In the genomic region with DNA sequence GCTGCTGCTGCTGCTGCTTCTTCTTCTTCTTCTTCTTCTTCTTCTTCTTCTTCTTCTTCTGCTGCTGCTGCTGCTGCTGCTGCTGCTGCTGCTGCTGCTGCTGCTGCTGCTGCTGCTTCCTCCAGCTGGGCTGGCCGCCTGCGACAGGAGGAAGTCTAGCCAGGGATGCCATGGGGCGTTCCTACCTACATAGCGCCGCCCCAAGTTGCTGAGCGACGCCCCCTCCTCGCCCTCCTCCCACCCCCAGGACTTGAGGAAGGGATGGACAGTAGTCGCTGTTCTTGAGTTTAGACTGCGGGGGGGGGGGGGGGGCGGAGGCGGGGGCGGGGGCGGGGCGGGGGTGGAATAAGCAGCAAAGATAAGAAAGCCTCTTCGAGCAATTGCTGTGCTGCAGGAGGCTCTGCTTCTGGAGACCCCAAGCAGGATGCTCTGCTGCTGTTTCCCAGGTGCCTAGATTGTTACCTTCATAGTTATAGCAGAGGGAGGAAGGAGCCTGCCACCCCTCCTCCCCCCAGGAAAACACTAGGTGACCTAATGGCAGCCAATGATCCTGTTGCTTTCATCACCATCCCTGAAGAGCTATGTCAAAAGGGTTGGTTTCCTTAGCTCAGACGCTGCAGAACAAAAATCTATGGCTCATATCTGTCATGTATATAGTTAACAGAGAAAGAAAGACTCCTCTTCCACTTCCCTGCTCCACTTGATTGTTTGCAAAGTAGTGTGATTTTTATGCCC, we compare ENCODE assay signal across 8 mouse cellular contexts. TPM values are rescaled to one million over a fixed set of nuclear protein-coding genes. Genes with fewer than 3 reads are reported as not detected.
DNase-seq lines count a peak whose midpoint lies in the region; ATAC-seq and TF ChIP-seq lines count a peak whose summit lies in the region.

A gene (minus strand): TSS at position 685 of the 735 bp plus-strand sequence.

- H3K36me3 ChIP-seq in hindbrain, embryonic 15.5 days: no peaks in the 10 kb centered on the region

- no peaks in the 10 kb centered on the region for H3K27me3 ChIP-seq in hindbrain, embryonic 15.5 days

- no peaks in the 10 kb centered on the region for H3K4me1 ChIP-seq in hindbrain, embryonic 15.5 days (replicated peaks)

- intact Hi-C loops in left cerebral cortex, postnatal 4 days (cut with DNase I): no loop called here

- DNase-seq in layer of hippocampus, adult 2 months (ENCODE audit: low spot score in 2 of 2): peak; percentile 13 to 19
- DNase-seq in layer of hippocampus, adult 9-10 months (ENCODE audit: low spot score): no peak
- DNase-seq in cerebellum, postnatal 25 days: peak; percentile 7 to 61
- DNase-seq in gastrocnemius, adult 18-20 months (ENCODE audit: low spot score): peak; percentile 27
- peak; percentile 45 for DNase-seq in left cerebral cortex, postnatal 4 days
- peak; percentile 45 for DNase-seq in right cerebral cortex, postnatal 25 days

- WGBS in hindbrain, embryonic 15.5 days: 16% methylated on average over 10 of the region's 17 CpGs

- H3K4me3 ChIP-seq in layer of hippocampus, adult 2 months: peak within 1 kb of the TSS; percentile 63
- H3K4me3 ChIP-seq in hindbrain, embryonic 15.5 days: peak within 1 kb of the TSS; percentile 51

- H3K9me3 ChIP-seq in hindbrain, embryonic 15.5 days: no peaks in the 10 kb centered on the region

- peak within 1 kb of the TSS; percentile 57 for H3K4me2 ChIP-seq in hindbrain, embryonic 15.5 days

- TF ChIP-seq CTCF in layer of hippocampus, adult 2 months (conservative IDR thresholded peaks at IDR 0.05): no peak

- peak within 1 kb of the TSS; percentile 46 for H3K9ac ChIP-seq in hindbrain, embryonic 15.5 days

- peak; percentile 95 for ATAC-seq in hindbrain, embryonic 15.5 days (ENCODE audit: low FRiP score, low read depth)
- ATAC-seq in megakaryocyte-erythroid progenitor cell, adult 5-6 weeks (replicated peaks; ENCODE audit: low FRiP score, low TSS enrichment, poor library complexity, severe bottlenecking): peak; percentile 98

- peak within 1 kb of the TSS; percentile 65 for H3K27ac ChIP-seq in layer of hippocampus, adult 2 months
- H3K27ac ChIP-seq in hindbrain, embryonic 15.5 days (replicated peaks): peak within 1 kb of the TSS; percentile 48

RNA-seq across cellular contexts. Expression of the gene that starts here (rescaled TPM):
- 1 to 10 TPM; 1.7 to 2.2 TPM for total RNA-seq in layer of hippocampus, adult 2 months (2021)
- under 1 TPM; 0.30 to 0.50 TPM for total RNA-seq in gastrocnemius, adult 18-20 months (2021)
- polyA plus RNA-seq in hindbrain, embryonic 15.5 days (2015; fragmentation: Nextera tagmentation; extraction: Ambion mirVana): 3.0 and 3.1 TPM in 2 replicates
- total RNA-seq in left cerebral cortex, postnatal 4 days (2021): 1 to 10 TPM; 1.7 to 2.1 TPM
- total RNA-seq in megakaryocyte-erythroid progenitor cell, adult 5-6 weeks (2014; fragmentation: Nextera tagmentation): 2.6 and 8.9 TPM in 2 replicates
- 3.1 and 3.3 TPM in 2 replicates for total RNA-seq in megakaryocyte-erythroid progenitor cell, adult 5-6 weeks (2017)

Comparison
In these comparisons a context has a peak if more than half of its experiments do, and no peak if none do; other contexts are left out.
1. Peak in DNase-seq in gastrocnemius, adult 18-20 months; RNA of the gene not detected or under 1 TPM.